Mouse (Mus musculus) monocyte, adult 5-6 weeks (primary cell): ENCODE measurements around the gene Cdh24. TPM values are rescaled to one million over a fixed set of nuclear protein-coding genes. Genes with fewer than 3 reads are reported as not detected.

Experiments
- total RNA-seq: library from RNA; stranded (forward); fragments of 200-1000, 200-491, 200-594 nt; gene quantifications from 3 replicates; pipeline ENCODE4 v1.2.3, GENCODE M21; 2017

The Cdh24 gene
- total RNA-seq, 1 experiment from 2014 or later: 0.48 TPM

Other genes with a start within 250 kb of the Cdh24 start
- gene Slc7a7, start 223.6 kb downstream of the Cdh24 start, total RNA-seq: 11.3 to 16.7 TPM (median 13.6 TPM) in 3 replicates
- 49.3 to 72.4 TPM (median 52.8 TPM) in 3 replicates for gene Mrpl52, start 214.5 kb downstream of the Cdh24 start, total RNA-seq
- 0.78 to 0.96 TPM in 2 of 3 replicates, not detected in the other for gene Mmp14, start 209.8 kb downstream of the Cdh24 start, total RNA-seq
- 49.1 to 94.7 TPM (median 53.7 TPM) in 3 replicates for gene Lrp10, start 177.2 kb downstream of the Cdh24 start, total RNA-seq
- 0.68 TPM in 1 of 3 replicates, not detected in the others for gene Rem2, start 165.3 kb downstream of the Cdh24 start, total RNA-seq
- gene Prmt5, start 123.8 kb downstream of the Cdh24 start, total RNA-seq: 16.6 to 25.4 TPM (median 16.8 TPM) in 3 replicates
- 22.6 to 36.0 TPM (median 32.4 TPM) in 3 replicates for gene Haus4, start 86.7 kb downstream of the Cdh24 start, total RNA-seq
- gene Ajuba, start 63.8 kb downstream of the Cdh24 start, total RNA-seq: 0.43 to 2.9 TPM (median 0.67 TPM) in 3 replicates
- gene 4931414P19Rik, start 35.4 kb downstream of the Cdh24 start, total RNA-seq: 0.21 to 3.2 TPM (median 2.4 TPM) in 3 replicates
- gene Psmb5, start 23.3 kb downstream of the Cdh24 start, total RNA-seq: 30.4 to 56.5 TPM (median 43.4 TPM) in 3 replicates
- gene Psmb11, start 19.9 kb downstream of the Cdh24 start, total RNA-seq: not detected in 3 replicates
- not detected in 3 replicates for gene Gm17606, start 412 bp downstream of the Cdh24 start, total RNA-seq
- 24.1 to 34.0 TPM (median 32.3 TPM) in 3 replicates for gene 1700123O20Rik, start 44.9 kb upstream of the Cdh24 start, total RNA-seq
- 259 to 427 TPM (median 322 TPM) in 3 replicates for gene Acin1, start 45.6 kb upstream of the Cdh24 start, total RNA-seq
- 0.67 TPM in 1 of 3 replicates, not detected in the others for gene Gm29776, start 57.5 kb upstream of the Cdh24 start, total RNA-seq
- gene Cebpe, start 70.8 kb upstream of the Cdh24 start, total RNA-seq: 2.7 to 7.2 TPM in 2 of 3 replicates, not detected in the other
- gene Slc7a8, start 140.6 kb upstream of the Cdh24 start, total RNA-seq: 2.8 to 7.0 TPM (median 4.5 TPM) in 3 replicates
- not detected in 3 replicates for gene Rnf212b, start 172.8 kb upstream of the Cdh24 start, total RNA-seq
- 2.1 to 16.7 TPM (median 5.1 TPM) in 3 replicates for gene Homez, start 229.6 kb upstream of the Cdh24 start, total RNA-seq
- 1.3 to 2.7 TPM in 2 of 3 replicates, not detected in the other for gene Ppp1r3e, start 236.2 kb upstream of the Cdh24 start, total RNA-seq
- 2.2 to 9.0 TPM (median 4.0 TPM) in 3 replicates for gene Bcl2l2, start 242.0 kb upstream of the Cdh24 start, total RNA-seq
- gene Gm20521, start 242.1 kb upstream of the Cdh24 start, total RNA-seq: 3.0 to 3.6 TPM in 2 of 3 replicates, not detected in the other